Mouse (Mus musculus) midbrain, embryonic 10.5 days (tissue): ENCODE results near the gene Vipr2. TPM values are rescaled to one million over a fixed set of nuclear protein-coding genes. Genes with fewer than 3 reads are reported as not detected.

ENCODE experiments used
- DNase-seq: peaks from one replicate; pipeline ENCODE4 v3.0.0-alpha.2; 2017; ENCODE audit warnings: low spot score
- H3K27ac ChIP-seq: fragments of 300-500 bp; sonication (generic); replicated peaks from 2 replicates; pipeline ENCODE4 v1.5.1; 2016; ENCODE audit warnings: mild to moderate bottlenecking
- H3K27me3 ChIP-seq: fragments of 300-500 bp; sonication (generic); 2 replicates; pipeline ENCODE4 v1.6.1; 2016; ENCODE audit warnings: low read depth, mild to moderate bottlenecking; ENCODE audit not compliant: poor library complexity, severe bottlenecking
- H3K36me3 ChIP-seq: fragments of 300-500 bp; sonication (generic); 2 replicates; pipeline ENCODE4 v1.6.1; 2016; ENCODE audit warnings: mild to moderate bottlenecking, moderate library complexity
- H3K4me1 ChIP-seq: fragments of 300-500 bp; sonication (generic); 2 replicates; pipeline ENCODE4 v1.6.1; 2016
- H3K4me3 ChIP-seq: fragments of 300-500 bp; sonication (generic); 2 replicates; pipeline ENCODE4 v1.5.1; 2016; ENCODE audit warnings: mild to moderate bottlenecking, moderate library complexity
- H3K9me3 ChIP-seq: fragments of 300-500 bp; sonication (generic); replicated peaks from 2 replicates; pipeline ENCODE4 v1.6.1; 2016; ENCODE audit warnings: mild to moderate bottlenecking
- WGBS: fragments of 180-500 bp; shearing (Covaris S2); methylation state at CpG from one replicate; pipeline ENCODE4 v1.1.7; 2016; 5-methylcytosine and 5-hydroxymethylcytosine counted together
- microRNA-seq: library from miRNA; unstranded; fragments of <30 nt; microRNA quantifications from one replicate; pipeline ENCODE4, GENCODE M21; 2017
- polyA plus RNA-seq: library from polyadenylated mRNA; unstranded; fragments of >200 nt; fragmentation: Nextera tagmentation; extraction: Ambion mirVana; gene quantifications from 2 replicates; pipeline ENCODE4 v1.2.1, GENCODE M21; 2016

Vipr2 gene
- polyA plus RNA-seq, 1 experiment from 2014 or later, result 2.9 TPM

GRCm38 (mm10) chr12:116183212-116183935 is 105.8 kb downstream of the Vipr2 start:
- Histone ChIP-seq H3K27me3 (no peaks in the 10 kb centered on the region), H3K9me3 (no peaks in the 10 kb centered on the region), H3K36me3 (no peaks in the 10 kb centered on the region), H3K27ac (no peak overlapping the region), H3K4me3 (no peak overlapping the region), H3K4me1 (no peaks in the 10 kb centered on the region)
- no peak for DNase-seq
- 84% methylated on average over 6 of the region's 6 CpGs for WGBS

GRCm38 (mm10) chr12:116193952-116194351 is 116.4 kb downstream of the Vipr2 start:
- Histone ChIP-seq H3K36me3 (no peaks in the 10 kb centered on the region), H3K27me3 (no peaks in the 10 kb centered on the region), H3K9me3 (no peaks in the 10 kb centered on the region), H3K4me1 (no peaks in the 10 kb centered on the region), H3K4me3 (no peak overlapping the region), H3K27ac (no peak overlapping the region)
- no peak for DNase-seq
- WGBS, result 59% methylated on average over 6 of the region's 6 CpGs

- no peak for DNase-seq
- no peak overlapping the region for H3K27ac ChIP-seq
- H3K36me3 ChIP-seq, result no peaks in the 10 kb centered on the region
- no peaks in the 10 kb centered on the region for H3K27me3 ChIP-seq
- H3K4me3 ChIP-seq, result no peak overlapping the region
- no peaks in the 10 kb centered on the region for H3K9me3 ChIP-seq
- no peaks in the 10 kb centered on the region for H3K4me1 ChIP-seq
Observed at GRCm38 (mm10) chr12:116194641-116195040, 117.1 kb downstream of the Vipr2 start.

Small RNA genes lying within 50 kb of the gene (microRNA-seq; reads per million reads assigned to microRNA genes)
- not detected for gene Gm44372

Other genes with a start within 250 kb of the Vipr2 start
- 65.2 and 69.8 TPM in 2 replicates for gene Zfp386, start 30.0 kb upstream of the Vipr2 start, polyA plus RNA-seq
- 13.1 and 17.0 TPM in 2 replicates for gene Wdr60, start 185.3 kb downstream of the Vipr2 start, polyA plus RNA-seq
- gene Gm11027, start 197.7 kb downstream of the Vipr2 start, polyA plus RNA-seq, result not detected in 2 replicates
- gene Esyt2, start 203.5 kb downstream of the Vipr2 start, polyA plus RNA-seq, result 12.3 and 13.7 TPM in 2 replicates